Mouse (Mus musculus) colon, adult 2 months (tissue): ENCODE measurements around the gene Eif5b. TPM values are rescaled to one million over a fixed set of nuclear protein-coding genes. Genes with fewer than 3 reads are reported as not detected.

Experiments used
- polyA plus RNA-seq: library from polyadenylated mRNA; depleted of rRNA; stranded (reverse); fragments of >200 nt; gene quantifications from 2 replicates; pipeline ENCODE4 v1.2.3, GENCODE M21; 2012; rRNA removed

Eif5b gene
- 2.3 and 3.3 TPM in 2 replicates for polyA plus RNA-seq

GRCm38 (mm10) chr1:37997867-37998266 is at the start of gene Eif5b, which contains the start of gene Txndc9:
Gene Eif5b (plus strand): TSS chr1:37998010.
Gene Txndc9 (minus strand): TSS chr1:37997893.

GRCm38 (mm10) chr1:37957659-37958058 is 40.2 kb upstream of the Eif5b start, which contains the start of gene Lyg1:
Gene Lyg1 (minus strand): TSS chr1:37957759.

Other genes starting within 250 kb of the Eif5b start
- gene Tsga10, start 131.6 kb upstream of the Eif5b start, polyA plus RNA-seq: 0.22 and 0.36 TPM in 2 replicates
- gene Lipt1, start 126.3 kb upstream of the Eif5b start, polyA plus RNA-seq: 1.3 TPM in 2 replicates
- 4.5 and 5.3 TPM in 2 replicates for gene Mitd1, start 107.6 kb upstream of the Eif5b start, polyA plus RNA-seq
- gene Mrpl30, start 107.5 kb upstream of the Eif5b start, polyA plus RNA-seq: 30.8 and 35.6 TPM in 2 replicates
- gene Lyg2, start 81.5 kb upstream of the Eif5b start, polyA plus RNA-seq: not detected in 2 replicates
- gene Lyg1, start 40.3 kb upstream of the Eif5b start, polyA plus RNA-seq: not detected in 2 replicates
- 4.6 and 5.4 TPM in 2 replicates for gene Txndc9, start 117 bp upstream of the Eif5b start, polyA plus RNA-seq
- gene Rev1, start 131.8 kb downstream of the Eif5b start, polyA plus RNA-seq: 4.5 and 7.5 TPM in 2 replicates